Mouse (Mus musculus) ES-E14 (cell line): ENCODE measurements around the gene Rhbdf1. TPM values are rescaled to one million over a fixed set of nuclear protein-coding genes. Genes with fewer than 3 reads are reported as not detected.

Experiments used
- DNase-seq: peaks from one replicate; pipeline ENCODE4 v3.0.0-alpha.2; 2013; ENCODE audit warnings: low read depth, low spot score
- H3K27ac ChIP-seq: 2 replicates; pipeline ENCODE4 v1.5.1; 2012; ENCODE audit warnings: low read depth, mild to moderate bottlenecking, low read length, moderate library complexity, mixed read lengths; ENCODE audit not compliant: poor library complexity, insufficient read depth, severe bottlenecking
- H3K36me3 ChIP-seq: 2 replicates; pipeline ENCODE4 v1.6.1; 2012; ENCODE audit warnings: mild to moderate bottlenecking, low read length, moderate library complexity, mixed read lengths; ENCODE audit not compliant: control insufficient read depth, poor library complexity, insufficient read depth, severe bottlenecking
- H3K4me1 ChIP-seq, 2 experiments: fragments of 150-350 bp in 1 of 2; sonication (generic) in 1 of 2; 2 replicates each; pipeline ENCODE4 v1.6.1; 2012; ENCODE audit warnings: low read length in 2 of 2, mild to moderate bottlenecking in 1 of 2, mixed read lengths in 1 of 2; ENCODE audit not compliant: control insufficient read depth in 2 of 2, insufficient read depth in 2 of 2, poor library complexity in 1 of 2
- H3K4me3 ChIP-seq, 2 experiments: fragments of 150-350 bp in 1 of 2; sonication (generic) in 1 of 2; 2 replicates each; pipeline ENCODE4 v1.5.1; 2012; ENCODE audit warnings: low read length in 2 of 2, low read depth in 1 of 2, mild to moderate bottlenecking in 1 of 2, mixed read lengths in 1 of 2; ENCODE audit not compliant: insufficient read depth in 1 of 2, poor library complexity in 1 of 2, severe bottlenecking in 1 of 2
- H3K9ac ChIP-seq: 2 replicates; pipeline ENCODE4 v1.6.1; 2012; ENCODE audit warnings: low read depth, mild to moderate bottlenecking, low read length, mixed read lengths; ENCODE audit not compliant: poor library complexity, insufficient read depth, severe bottlenecking
- H3K9me3 ChIP-seq: fragments of 150-350 bp; sonication (generic); 2 replicates; pipeline ENCODE4 v1.6.1; 2012; ENCODE audit warnings: low read depth, mild to moderate bottlenecking, low read length; ENCODE audit not compliant: control insufficient read depth, insufficient read depth
- CHD2 ChIP-seq: IDR thresholded peaks from 2 replicates; pipeline ENCODE4 v1.6.1; 2014; ENCODE audit warnings: mild to moderate bottlenecking, low read depth, low read length, inconsistent platforms
- HCFC1 ChIP-seq: IDR thresholded peaks from 2 replicates; pipeline ENCODE4 v1.6.1; 2012; ENCODE audit warnings: low read length, inconsistent platforms, borderline replicate concordance; ENCODE audit not compliant: insufficient read depth
- MAFK ChIP-seq: IDR thresholded peaks from 2 replicates; pipeline ENCODE4 v1.6.1; 2014; ENCODE audit warnings: mild to moderate bottlenecking, low read depth, low read length, inconsistent platforms; ENCODE audit not compliant: insufficient read depth
- ZC3H11A ChIP-seq: IDR thresholded peaks from 2 replicates; pipeline ENCODE4 v1.6.1; 2012; ENCODE audit warnings: low read depth, mild to moderate bottlenecking, inconsistent platforms, low read length, borderline replicate concordance
- ZNF384 ChIP-seq: IDR thresholded peaks from 2 replicates; pipeline ENCODE4 v1.6.1; 2012; ENCODE audit warnings: low read depth, low read length, inconsistent platforms
- in situ Hi-C, 2 experiments: fragments of 600-800 bp; cut with MboI; formaldehyde crosslinking; loops; one replicate each; pipeline ENCODE4 v1.15.1; 2025; ENCODE audit warnings: low sequenced_read_pairs in 2 of 2, inconsistent platforms in 1 of 2; ENCODE audit not compliant: unreplicated experiment in 2 of 2
- total RNA-seq: library from RNA; depleted of rRNA; stranded (reverse); fragments of 300-350 nt; gene quantifications from 2 replicates; pipeline ENCODE4 v1.2.3, GENCODE M21; 2012

Rhbdf1 gene
- total RNA-seq, 1 experiment, result 24.8 TPM

- no peak for DNase-seq
- Histone ChIP-seq H3K36me3 (peaks cover 30% of the 10 kb centered on the region; the same call in 1 of the 2 replicates), H3K9ac (no peak overlapping the region), H3K4me1 (peaks cover 0 to 13% of the 10 kb centered on the region in 2 experiments; a peak in 2 of 4 replicates), H3K4me3 (no peak overlapping the region), H3K27ac (no peak overlapping the region), H3K9me3 (no peaks in the 10 kb centered on the region)
- in situ Hi-C loops, result no loop called here
- TF ChIP-seq HCFC1, result no peak
- no peak for TF ChIP-seq CHD2
- no peak for TF ChIP-seq MAFK
- no peak for TF ChIP-seq ZNF384
- TF ChIP-seq ZC3H11A, result no peak
These were observed 6.3 kb upstream of the Rhbdf1 start for GRCm38 (mm10) chr11:32228292-32228845.

- Histone ChIP-seq H3K4me1 (peaks cover 0 to 17% of the 10 kb centered on the region in 2 experiments; a peak in 3 of 4 replicates), H3K9me3 (no peaks in the 10 kb centered on the region), H3K36me3 (peaks cover 25% of the 10 kb centered on the region; the same call in 1 of the 2 replicates), H3K4me3 (no peak overlapping the region), H3K9ac (no peak overlapping the region), H3K27ac (no peak overlapping the region)
- no peak for DNase-seq
- in situ Hi-C loops, result no loop called here
- TF ChIP-seq CHD2 (no peak), MAFK (no peak), HCFC1 (no peak), ZNF384 (no peak), ZC3H11A (no peak)
These were observed 5.5 kb upstream of the Rhbdf1 start for GRCm38 (mm10) chr11:32227555-32227954.

GRCm38 (mm10) chr11:32227041-32227440 lies 4.9 kb upstream of the Rhbdf1 start:
- H3K4me1 ChIP-seq, result peaks cover 0 to 19% of the 10 kb centered on the region in 2 experiments; a peak in 3 of 4 replicates
- H3K4me3 ChIP-seq, result peak overlapping the region; percentile 87 to 92
- in situ Hi-C loops, result no loop called here
- H3K36me3 ChIP-seq, result peaks cover 21% of the 10 kb centered on the region; the same call in 1 of the 2 replicates
- H3K27ac ChIP-seq, result no peak overlapping the region
- DNase-seq, result no peak
- no peaks in the 10 kb centered on the region for H3K9me3 ChIP-seq
- H3K9ac ChIP-seq, result peak overlapping the region; percentile 93
- TF ChIP-seq ZC3H11A, result no peak
- TF ChIP-seq CHD2, result no peak
- TF ChIP-seq MAFK, result no peak
- no peak for TF ChIP-seq ZNF384
- TF ChIP-seq HCFC1, result no peak

DNA sequence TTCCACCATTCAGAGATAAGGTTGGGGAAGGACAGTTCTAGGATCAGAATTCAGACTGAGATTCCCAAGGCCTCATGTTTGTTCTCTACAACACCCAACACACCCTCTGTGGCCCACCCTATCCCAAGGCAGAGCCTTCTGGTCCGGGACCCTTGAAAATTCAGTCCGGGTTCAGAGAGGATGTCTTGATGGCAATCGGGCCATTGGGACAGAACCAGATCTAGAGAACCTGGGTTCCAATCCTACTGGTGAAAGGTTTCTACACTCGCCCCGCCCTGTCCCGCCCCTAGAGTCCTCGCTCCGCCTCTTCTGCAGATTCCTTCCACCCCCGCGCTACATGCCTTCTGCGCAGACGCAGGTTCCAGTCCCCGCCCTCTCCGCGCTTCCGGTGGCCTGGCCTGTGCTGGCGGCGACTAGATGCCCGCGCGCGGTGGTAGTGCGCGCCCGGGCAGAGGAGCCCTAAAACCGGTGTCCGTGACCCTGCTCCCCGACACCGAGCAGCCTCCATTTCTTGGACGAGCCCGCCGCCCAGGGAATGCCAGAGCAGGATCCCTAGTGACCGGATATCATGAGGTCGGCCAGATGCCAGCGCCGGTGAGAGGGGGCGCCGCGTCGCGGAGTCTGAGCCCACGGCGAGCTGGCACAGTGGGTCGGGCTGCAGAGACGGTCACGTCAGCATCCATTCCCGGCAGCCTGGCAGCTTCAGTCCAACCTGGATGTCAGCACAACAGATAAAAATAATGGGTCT lies 4.2 kb upstream of the Rhbdf1 start, which contains the start of gene Mpg:
TSS of gene Mpg (plus strand) at position 382 of the 748 bp plus-strand sequence.
- in situ Hi-C loops, result no loop called here

More for the DNA sequence above, 4.2 kb upstream of the Rhbdf1 start, which contains the start of gene Mpg:
- H3K4me3 ChIP-seq, result peak within 1 kb of the TSS; percentile 87 to 92
- peak; percentile 78 for DNase-seq
- peaks cover 15% of the 10 kb centered on the region; the same call in 1 of the 2 replicates for H3K36me3 ChIP-seq
- no peaks in the 10 kb centered on the region for H3K9me3 ChIP-seq
- H3K27ac ChIP-seq, result no peak within 1 kb of the TSS
- no peak for TF ChIP-seq MAFK
- no peak for TF ChIP-seq ZNF384
- no peak for TF ChIP-seq CHD2
- TF ChIP-seq HCFC1, result no peak
- no peak for TF ChIP-seq ZC3H11A
- peaks cover 0 to 19% of the 10 kb centered on the region in 2 experiments; a peak in 3 of 4 replicates for H3K4me1 ChIP-seq
- H3K9ac ChIP-seq, result peak within 1 kb of the TSS; percentile 93
